Mouse (Mus musculus): ENCODE measurements around the gene 9430038I01Rik.

DNA sequence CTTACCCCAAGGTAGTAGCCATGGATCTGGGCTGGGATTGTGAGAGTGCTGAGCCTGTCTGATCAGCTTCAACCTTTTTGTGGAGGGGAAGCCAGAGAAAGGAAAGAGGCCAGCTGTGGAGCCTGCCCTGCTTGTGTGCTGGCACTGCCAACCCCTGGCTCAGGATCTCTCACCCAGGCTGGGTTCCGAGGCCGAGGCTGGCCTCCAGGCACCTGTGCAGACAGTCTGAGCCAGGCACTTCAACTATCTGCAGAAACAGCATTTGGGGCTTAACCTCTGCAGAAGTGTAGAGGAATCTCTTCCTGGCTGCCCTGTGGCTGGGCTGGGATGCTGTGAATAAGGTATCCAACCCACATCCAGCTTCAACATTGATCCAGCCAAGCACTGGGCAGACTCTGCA lies 76.6 kb downstream of the 9430038I01Rik start:
- TF ChIP-seq CTCF (IDR thresholded peaks at IDR 0.05; ENCODE audit: extremely low read depth, insufficient read length, insufficient replicate concordance, low read depth, low read length) (no peak), POLR2A (IDR thresholded peaks at IDR 0.05; ENCODE audit: low read depth, low read length) (no peak)

Data from small intestine, adult 2 months (tissue).